Mouse (Mus musculus): ENCODE results near the gene Otud7a.

The Otud7a gene

GRCm38 (mm10) chr7:63697921-63698320, 253.4 kb downstream of the Otud7a start:
- DNase-seq (ENCODE audit: low read depth, low spot score) = no peak

GRCm38 (mm10) chr7:63717903-63718302, 273.4 kb downstream of the Otud7a start:
- no peak for DNase-seq (ENCODE audit: low read depth, low spot score)

- DNase-seq (ENCODE audit: low read depth, low spot score) = no peak
Measured at GRCm38 (mm10) chr7:63719183-63719944, 274.8 kb downstream of the Otud7a start.

GRCm38 (mm10) chr7:63720682-63721081, 276.1 kb downstream of the Otud7a start:
- DNase-seq (ENCODE audit: low read depth, low spot score) = no peak

GRCm38 (mm10) chr7:63725040-63725729, 280.6 kb downstream of the Otud7a start:
- no peak for DNase-seq (ENCODE audit: low read depth, low spot score)

GRCm38 (mm10) chr7:63729605-63730004, 285.1 kb downstream of the Otud7a start:
- DNase-seq (ENCODE audit: low read depth, low spot score) = no peak

- no peak for DNase-seq (ENCODE audit: low read depth, low spot score)
Measured at GRCm38 (mm10) chr7:63730012-63730411, 285.5 kb downstream of the Otud7a start.

- DNase-seq (ENCODE audit: low read depth, low spot score) = no peak
Measured at GRCm38 (mm10) chr7:63737725-63738124, 293.2 kb downstream of the Otud7a start.

- no peak for DNase-seq (ENCODE audit: low read depth, low spot score)
Measured at GRCm38 (mm10) chr7:63738142-63738541, 293.6 kb downstream of the Otud7a start.

- no peak for DNase-seq (ENCODE audit: low read depth, low spot score)
Measured at GRCm38 (mm10) chr7:63743116-63743515, 298.6 kb downstream of the Otud7a start.

GRCm38 (mm10) chr7:63752081-63752480, 307.5 kb downstream of the Otud7a start:
- no peak for DNase-seq (ENCODE audit: low read depth, low spot score)

GRCm38 (mm10) chr7:63753274-63753751, 308.8 kb downstream of the Otud7a start:
- no peak for DNase-seq (ENCODE audit: low read depth, low spot score)

GRCm38 (mm10) chr7:63754573-63755475, 310.3 kb downstream of the Otud7a start:
- no peak for DNase-seq (ENCODE audit: low read depth, low spot score)

GRCm38 (mm10) chr7:63755476-63755948, 311.0 kb downstream of the Otud7a start:
- no peak for DNase-seq (ENCODE audit: low read depth, low spot score)

- DNase-seq (ENCODE audit: low read depth, low spot score) = no peak
Measured at GRCm38 (mm10) chr7:63757136-63757677, 312.7 kb downstream of the Otud7a start.

- DNase-seq (ENCODE audit: low read depth, low spot score) = no peak
Measured at GRCm38 (mm10) chr7:63757678-63758239, 313.2 kb downstream of the Otud7a start.

- DNase-seq (ENCODE audit: low read depth, low spot score) = no peak
Measured at GRCm38 (mm10) chr7:63758240-63758826, 313.8 kb downstream of the Otud7a start.

- DNase-seq (ENCODE audit: low read depth, low spot score) = no peak
Measured at GRCm38 (mm10) chr7:63759606-63760005, 315.1 kb downstream of the Otud7a start.

GRCm38 (mm10) chr7:63762529-63762928, 318.0 kb downstream of the Otud7a start:
- DNase-seq (ENCODE audit: low read depth, low spot score) = no peak

- no peak for DNase-seq (ENCODE audit: low read depth, low spot score)
Measured at GRCm38 (mm10) chr7:63768398-63769029, 324.0 kb downstream of the Otud7a start.

Measured in brain, embryonic 18.5 days (tissue).